Mouse (Mus musculus): ENCODE data around the gene Xylt2. TPM values are rescaled to one million over a fixed set of nuclear protein-coding genes. Genes with fewer than 3 reads are reported as not detected.

Gene Xylt2
- total and polyA plus RNA-seq, 3 experiments = 10.1 to 20.2 (median 16.3) TPM

- no peak for TF ChIP-seq ZNF384 (IDR thresholded peaks at IDR 0.05; ENCODE audit: low read depth, low read length)
- no peak for TF ChIP-seq BHLHE40 (IDR thresholded peaks at IDR 0.05; ENCODE audit: low read depth, low read length)
- TF ChIP-seq JUN (IDR thresholded peaks at IDR 0.05; ENCODE audit: insufficient read depth, low read depth, low read length) = no peak
- TF ChIP-seq MYC (IDR thresholded peaks at IDR 0.05; ENCODE audit: low read depth, low read length) = no peak
- no peak for TF ChIP-seq CHD1 (IDR thresholded peaks at IDR 0.05; ENCODE audit: low read depth, low read length)
- no peak for TF ChIP-seq MAFK (IDR thresholded peaks at IDR 0.05; ENCODE audit: insufficient replicate concordance, low read length)
- no peak for TF ChIP-seq TBP (conservative IDR thresholded peaks at IDR 0.05; ENCODE audit: low read depth, low read length)
- no peak for TF ChIP-seq MAZ (IDR thresholded peaks at IDR 0.05; ENCODE audit: low read depth, low read length)
- TF ChIP-seq ZKSCAN1 (IDR thresholded peaks at IDR 0.05; ENCODE audit: borderline replicate concordance, low read depth, low read length) = no peak
- H3K27ac ChIP-seq (ENCODE audit: insufficient read depth, low read depth) = no peak overlapping the region
- in situ Hi-C loops (cut with MboI; ENCODE audit: low pct_ligation_motif_present, low pct_unique_long_range_greater_than_20kb, low sequenced_read_pairs) (loop anchor here (5.0 kb wide), 1 partner anchor 32 kb away; no protein-coding TSS in a partner anchor), dilution Hi-C loops (cut with MboI; ENCODE audit: extremely low pct_ligation_motif_present, extremely low pct_unique_long_range_greater_than_20kb, low sequenced_read_pairs) (no loop called here)
- no peak overlapping the region for H3K4me2 ChIP-seq (ENCODE audit: insufficient read depth, low read depth, poor library complexity, severe bottlenecking)
- H3K36me3 ChIP-seq (replicated peaks in 1 of 2; ENCODE audit: control insufficient read depth in 1 of 2, insufficient read depth in 1 of 2, low read length in 1 of 2) = peaks cover 7 to 39% of the 10 kb centered on the region in 2 experiments
- no peak overlapping the region for H3K9ac ChIP-seq (ENCODE audit: insufficient read depth, low read depth)
- no peaks in the 10 kb centered on the region for H3K79me2 ChIP-seq (replicated peaks; ENCODE audit: control insufficient read depth, extremely low read depth, insufficient read depth, poor library complexity, severe bottlenecking)
- H3K4me3 ChIP-seq (replicated peaks in 1 of 3; ENCODE audit: low read depth in 2 of 3, low read length in 2 of 3, poor library complexity in 1 of 3) = no peak overlapping the region
- no peaks in the 10 kb centered on the region for H3K9me3 ChIP-seq (replicated peaks; ENCODE audit: low read length)
- H3K4me1 ChIP-seq (ENCODE audit: control insufficient read depth in 1 of 2, insufficient read depth in 2 of 2) = peaks cover 12 to 29% of the 10 kb centered on the region in 2 experiments
- no peak for DNase-seq (ENCODE audit: extremely low read depth)
- no peaks in the 10 kb centered on the region for H3K27me3 ChIP-seq (replicated peaks)
Measured at GRCm38 (mm10) chr11:94674984-94675383, 2.3 kb downstream of the Xylt2 start.

GRCm38 (mm10) chr11:94665281-94665680 lies 12.0 kb downstream of the Xylt2 start:
- Histone ChIP-seq H3K4me1 (ENCODE audit: control insufficient read depth in 1 of 2, insufficient read depth in 2 of 2) (no peaks in the 10 kb centered on the region), H3K27me3 (replicated peaks) (no peaks in the 10 kb centered on the region), H3K27ac (ENCODE audit: insufficient read depth, low read depth) (no peak overlapping the region), H3K9me3 (replicated peaks; ENCODE audit: low read length) (no peaks in the 10 kb centered on the region), H3K9ac (ENCODE audit: insufficient read depth, low read depth) (no peak overlapping the region), H3K4me2 (ENCODE audit: insufficient read depth, low read depth, poor library complexity, severe bottlenecking) (no peak overlapping the region), H3K79me2 (replicated peaks; ENCODE audit: control insufficient read depth, extremely low read depth, insufficient read depth, poor library complexity, severe bottlenecking) (no peaks in the 10 kb centered on the region), H3K4me3 (replicated peaks in 1 of 3; ENCODE audit: low read depth in 2 of 3, low read length in 2 of 3, poor library complexity in 1 of 3) (no peak overlapping the region), H3K36me3 (replicated peaks in 1 of 2; ENCODE audit: control insufficient read depth in 1 of 2, insufficient read depth in 1 of 2, low read length in 1 of 2) (peaks cover 79 to 95% of the 10 kb centered on the region in 2 experiments)
- dilution Hi-C loops (cut with MboI; ENCODE audit: extremely low pct_ligation_motif_present, extremely low pct_unique_long_range_greater_than_20kb, low sequenced_read_pairs) (no loop called here), in situ Hi-C loops (cut with MboI; ENCODE audit: low pct_ligation_motif_present, low pct_unique_long_range_greater_than_20kb, low sequenced_read_pairs) (no loop called here)
- DNase-seq (ENCODE audit: extremely low read depth) = no peak
- TF ChIP-seq MAX (IDR thresholded peaks at IDR 0.05; ENCODE audit: low read length) (no peak), NRF1 (IDR thresholded peaks at IDR 0.05; ENCODE audit: low read depth, low read length) (no peak), SIN3A (IDR thresholded peaks at IDR 0.05; ENCODE audit: low read length) (no peak), POLR2AphosphoS2 (IDR thresholded peaks at IDR 0.05; ENCODE audit: low read depth, low read length) (no peak), CHD2 (IDR thresholded peaks at IDR 0.05; ENCODE audit: low read length) (no peak), ZMIZ1 (IDR thresholded peaks at IDR 0.05; ENCODE audit: low read depth, low read length) (no peak), CHD1 (IDR thresholded peaks at IDR 0.05; ENCODE audit: low read depth, low read length) (no peak), ZNF384 (IDR thresholded peaks at IDR 0.05; ENCODE audit: low read depth, low read length) (no peak), USF2 (conservative IDR thresholded peaks at IDR 0.05; ENCODE audit: low read depth, low read length) (no peak), TCF12 (IDR thresholded peaks at IDR 0.05; ENCODE audit: low read depth, low read length) (no peak), PAX5 (IDR thresholded peaks at IDR 0.05; ENCODE audit: low read length) (no peak), RAD21 (IDR thresholded peaks at IDR 0.05; ENCODE audit: low read depth, low read length) (no peak), ZC3H11A (IDR thresholded peaks at IDR 0.05; ENCODE audit: low read depth, low read length) (no peak), NELFE (IDR thresholded peaks at IDR 0.05; ENCODE audit: low read depth, low read length) (no peak)
